Mouse (Mus musculus) liver, embryonic 11.5 days (tissue): ENCODE measurements around the gene Gcnt4. TPM values are rescaled to one million over a fixed set of nuclear protein-coding genes. Genes with fewer than 3 reads are reported as not detected.

Experiments
- ATAC-seq: fragments of 200-750 bp; cut with Nextera tagmentation; replicated peaks from 2 replicates; pipeline ENCODE4 v1.8.0; 2017; ENCODE audit warnings: moderate number of reproducible peaks, mild to moderate bottlenecking, moderate TSS enrichment, moderate library complexity; ENCODE audit not compliant: low FRiP score
- DNase-seq: peaks from one replicate; pipeline ENCODE4 v3.0.0-alpha.2; 2017; ENCODE audit warnings: low spot score
- H3K27ac ChIP-seq: fragments of 300-500 bp; sonication (generic); 2 replicates; pipeline ENCODE4 v1.5.1; 2014; ENCODE audit warnings: mild to moderate bottlenecking, low read depth, low read length, control low read depth
- H3K27me3 ChIP-seq: fragments of 300-500 bp; sonication (generic); replicated peaks from 2 replicates; pipeline ENCODE4 v1.6.1; 2014; ENCODE audit warnings: low read length, mixed read lengths; ENCODE audit not compliant: control insufficient read depth, insufficient read depth
- H3K36me3 ChIP-seq: fragments of 300-500 bp; sonication (generic); 2 replicates; pipeline ENCODE4 v1.6.1; 2014; ENCODE audit warnings: mild to moderate bottlenecking, low read length, moderate library complexity, mixed read lengths; ENCODE audit not compliant: control insufficient read depth, insufficient read depth
- H3K4me1 ChIP-seq: fragments of 300-500 bp; sonication (generic); replicated peaks from 2 replicates; pipeline ENCODE4 v1.6.1; 2014; ENCODE audit warnings: low read length, mixed read lengths; ENCODE audit not compliant: control insufficient read depth, insufficient read depth
- H3K4me2 ChIP-seq: fragments of 300-500 bp; sonication (generic); 2 replicates; pipeline ENCODE4 v1.6.1; 2014; ENCODE audit warnings: mild to moderate bottlenecking, control low read depth, moderate library complexity
- H3K4me3 ChIP-seq: fragments of 300-500 bp; sonication (generic); 2 replicates; pipeline ENCODE4 v1.5.1; 2014; ENCODE audit warnings: low read depth, low read length, control low read depth
- H3K9ac ChIP-seq: fragments of 300-500 bp; sonication (generic); 2 replicates; pipeline ENCODE4 v1.6.1; 2014; ENCODE audit warnings: low read depth, low read length, control low read depth
- H3K9me3 ChIP-seq: fragments of 300-500 bp; sonication (generic); 2 replicates; pipeline ENCODE4 v1.6.1; 2016; ENCODE audit warnings: low read length, inconsistent platforms, mixed read lengths; ENCODE audit not compliant: control insufficient read depth
- WGBS: fragments of 180-500 bp; shearing (Covaris S2); extraction: QIAGEN DNeasy Blood & Tissue Kit; methylation state at CpG from one replicate; pipeline ENCODE4 v1.1.7; 2014; 5-methylcytosine and 5-hydroxymethylcytosine counted together
- polyA plus RNA-seq: library from polyadenylated mRNA; unstranded; fragments of >200 nt; fragmentation: Nextera tagmentation; extraction: Ambion mirVana; gene quantifications from 2 replicates; pipeline ENCODE4 v1.2.1, GENCODE M21; 2014

The Gcnt4 gene
- polyA plus RNA-seq, 1 experiment from 2014 or later: 0.70 TPM

- peak; percentile 64 for ATAC-seq
- no peak overlapping the region for H3K27ac ChIP-seq
- no peak for DNase-seq
Measured at GRCm38 (mm10) chr13:96962801-96963200, 38.3 kb downstream of the Gcnt4 start.

GRCm38 (mm10) chr13:96964981-96965380, 40.5 kb downstream of the Gcnt4 start:
- Histone ChIP-seq H3K9me3 (0 out of 2 replicates have a peak, but pooled peaks cover 2% of the 10 kb centered on the region), H3K4me1 (no peaks in the 10 kb centered on the region; the same call in 1 of the 2 replicates), H3K27ac (no peak overlapping the region), H3K4me2 (no peak overlapping the region), H3K4me3 (no peak overlapping the region), H3K9ac (no peak overlapping the region), H3K27me3 (no peaks in the 10 kb centered on the region), H3K36me3 (no peaks in the 10 kb centered on the region)
- ATAC-seq (no peak), DNase-seq (no peak)
- 83% methylated on average over 7 of the region's 7 CpGs for WGBS

More at GRCm38 (mm10) chr13:96962801-96963200, 38.3 kb downstream of the Gcnt4 start:
- H3K36me3 ChIP-seq: no peaks in the 10 kb centered on the region
- no peaks in the 10 kb centered on the region; the same call in 1 of the 2 replicates for H3K4me1 ChIP-seq
- no peak overlapping the region for H3K4me2 ChIP-seq
- 73% methylated on average over 5 of the region's 5 CpGs for WGBS
- no peaks in the 10 kb centered on the region for H3K27me3 ChIP-seq
- H3K4me3 ChIP-seq: no peak overlapping the region
- H3K9ac ChIP-seq: no peak overlapping the region
- H3K9me3 ChIP-seq: no peaks in the 10 kb centered on the region

GRCm38 (mm10) chr13:96966210-96967089, 42.0 kb downstream of the Gcnt4 start:
- H3K27ac ChIP-seq: no peak overlapping the region; the same call in 1 of the 2 replicates
- no peaks in the 10 kb centered on the region for H3K27me3 ChIP-seq
- no peak overlapping the region for H3K9ac ChIP-seq
- no peak overlapping the region for H3K4me3 ChIP-seq
- H3K4me1 ChIP-seq: peaks cover 3% of the 10 kb centered on the region
- H3K36me3 ChIP-seq: no peaks in the 10 kb centered on the region
- 0 out of 2 replicates have a peak, but pooled peaks cover 2% of the 10 kb centered on the region for H3K9me3 ChIP-seq
- WGBS: 65% methylated on average over 15 of the region's 15 CpGs
- DNase-seq (no peak), ATAC-seq (peak; percentile 58)
- H3K4me2 ChIP-seq: no peak overlapping the region; the same call in 1 of the 2 replicates

DNA sequence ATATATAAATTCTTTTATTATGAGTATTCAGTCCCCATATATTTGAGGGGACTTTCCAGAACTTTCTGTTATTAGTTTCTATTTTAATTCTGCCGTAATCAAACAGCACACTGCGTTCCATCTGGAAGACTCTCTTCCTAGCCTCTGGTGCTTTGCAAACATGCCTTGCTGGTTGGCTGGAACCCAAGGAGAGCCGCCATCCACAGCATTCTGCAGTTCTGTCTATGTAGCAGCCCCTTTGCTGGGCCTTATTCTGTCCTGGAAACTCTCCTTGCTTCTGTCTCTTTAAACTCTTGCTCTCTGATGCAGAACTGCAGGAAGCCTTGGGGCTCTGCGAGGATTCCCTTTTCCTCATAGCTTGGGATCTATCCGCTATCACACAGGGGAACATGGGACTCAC, 42.6 kb downstream of the Gcnt4 start:
- ATAC-seq (no peak), DNase-seq (no peak)
- H3K9me3 ChIP-seq: 0 out of 2 replicates have a peak, but pooled peaks cover 2% of the 10 kb centered on the region
- no peak overlapping the region for H3K4me2 ChIP-seq
- no peak overlapping the region for H3K4me3 ChIP-seq
- no peaks in the 10 kb centered on the region for H3K36me3 ChIP-seq
- H3K4me1 ChIP-seq: peaks cover 8% of the 10 kb centered on the region
- no peaks in the 10 kb centered on the region for H3K27me3 ChIP-seq
- H3K27ac ChIP-seq: no peak overlapping the region
- 80% methylated on average over 5 of the region's 5 CpGs for WGBS
- H3K9ac ChIP-seq: no peak overlapping the region

GRCm38 (mm10) chr13:96967822-96968221, 43.3 kb downstream of the Gcnt4 start:
- Histone ChIP-seq H3K4me2 (no peak overlapping the region), H3K27me3 (no peaks in the 10 kb centered on the region), H3K9me3 (0 out of 2 replicates have a peak, but pooled peaks cover 2% of the 10 kb centered on the region), H3K36me3 (no peaks in the 10 kb centered on the region), H3K4me3 (no peak overlapping the region), H3K9ac (no peak overlapping the region), H3K4me1 (peaks cover 11% of the 10 kb centered on the region), H3K27ac (no peak overlapping the region)
- WGBS: 56% methylated on average over 2 of the region's 2 CpGs
- DNase-seq: no peak
- ATAC-seq: no peak

DNA sequence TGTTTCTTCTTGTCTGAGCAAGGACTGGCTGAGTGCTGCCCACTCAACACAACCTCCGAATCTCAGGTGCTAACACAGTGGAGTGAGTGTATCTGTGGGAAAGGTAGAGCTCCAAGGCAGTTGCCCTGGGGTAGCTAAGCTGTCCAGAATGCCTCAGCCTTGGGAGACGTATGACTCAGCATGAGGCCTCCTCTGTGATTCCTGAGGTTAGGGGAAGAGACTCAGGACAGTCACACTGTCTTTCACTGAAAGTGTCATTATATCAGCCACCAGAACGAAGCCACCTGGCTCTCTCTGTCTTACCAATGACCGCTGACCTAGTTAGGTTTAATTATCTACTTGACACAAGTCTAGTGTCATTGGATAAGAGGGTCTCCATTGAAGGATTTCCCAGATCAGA, 46.6 kb downstream of the Gcnt4 start:
- no peaks in the 10 kb centered on the region for H3K27me3 ChIP-seq
- H3K9me3 ChIP-seq: 0 out of 2 replicates have a peak, but pooled peaks cover 2% of the 10 kb centered on the region
- 70% methylated on average over 4 of the region's 4 CpGs for WGBS
- no peak overlapping the region for H3K27ac ChIP-seq
- H3K36me3 ChIP-seq: no peaks in the 10 kb centered on the region
- H3K9ac ChIP-seq: no peak overlapping the region
- H3K4me3 ChIP-seq: no peak overlapping the region
- H3K4me1 ChIP-seq: peaks cover 11% of the 10 kb centered on the region
- ATAC-seq: 0 out of 2 replicates have a peak, but pooled peaks have one; percentile 8
- H3K4me2 ChIP-seq: no peak overlapping the region
- DNase-seq: no peak

DNA sequence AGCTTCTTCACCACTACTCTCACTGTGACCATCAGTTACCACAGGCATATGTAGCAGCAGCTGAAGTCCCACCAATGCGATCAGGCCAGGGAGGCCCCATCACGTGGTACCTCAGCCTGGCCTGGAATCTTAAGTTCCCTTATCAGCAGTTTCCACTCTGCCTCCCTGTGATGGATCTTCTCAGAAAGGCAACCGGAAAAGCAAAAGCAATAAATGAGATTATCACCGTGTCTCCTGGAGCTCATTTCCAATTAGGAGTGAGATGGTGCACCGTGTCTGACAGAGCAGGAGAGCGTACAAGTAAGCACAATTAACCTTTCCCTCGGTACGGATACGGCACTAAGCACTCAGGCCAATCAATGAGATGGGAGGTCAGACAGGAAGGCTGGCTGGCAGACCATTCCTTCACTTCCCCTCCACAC, 47.4 kb downstream of the Gcnt4 start:
- peak; percentile 43 for DNase-seq
- Histone ChIP-seq H3K4me3 (no peak overlapping the region), H3K27me3 (no peaks in the 10 kb centered on the region), H3K36me3 (no peaks in the 10 kb centered on the region), H3K9me3 (0 out of 2 replicates have a peak, but pooled peaks cover 2% of the 10 kb centered on the region), H3K4me1 (peaks cover 11% of the 10 kb centered on the region), H3K4me2 (peak overlapping the region; percentile 35), H3K9ac (no peak overlapping the region), H3K27ac (peak overlapping the region; percentile 26; the same call in 1 of the 2 replicates)
- ATAC-seq: peak; percentile 93
- WGBS: 25% methylated on average over 9 of the region's 9 CpGs

DNA sequence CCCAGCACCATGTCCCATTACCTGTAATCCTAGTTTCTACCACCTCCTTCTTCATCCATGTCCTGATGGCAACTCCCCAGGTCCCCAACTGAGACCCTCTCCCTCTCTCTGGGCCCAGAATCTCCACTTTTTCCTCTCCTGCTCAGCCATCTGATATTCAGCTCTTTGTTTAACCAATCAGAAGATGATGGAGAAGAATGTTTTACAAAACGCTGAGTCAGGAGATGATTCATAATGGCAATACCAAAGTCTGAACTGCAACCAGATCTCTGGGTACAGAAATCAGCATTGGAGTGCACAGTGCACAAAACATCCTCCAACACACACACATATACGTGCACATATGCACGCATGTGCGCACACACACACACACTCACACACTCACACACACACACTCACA, 48.8 kb downstream of the Gcnt4 start:
- WGBS: 92% methylated on average over 4 of the region's 4 CpGs
- H3K36me3 ChIP-seq: no peaks in the 10 kb centered on the region
- no peak for ATAC-seq

More for the DNA sequence above, 48.8 kb downstream of the Gcnt4 start:
- peaks cover 11% of the 10 kb centered on the region for H3K4me1 ChIP-seq
- H3K9ac ChIP-seq: no peak overlapping the region
- no peaks in the 10 kb centered on the region for H3K27me3 ChIP-seq
- H3K4me2 ChIP-seq: no peak overlapping the region
- no peaks in the 10 kb centered on the region for H3K9me3 ChIP-seq
- H3K4me3 ChIP-seq: no peak overlapping the region
- no peak overlapping the region for H3K27ac ChIP-seq
- no peak for DNase-seq
